Mouse (Mus musculus) left cerebral cortex, adult 9 months (tissue): ENCODE measurements around the gene Metap2.

Experiments
- DNase-seq, 2 experiments: peaks; one replicate each; pipeline ENCODE4 v3.0.0; 2022; ENCODE audit warnings: low spot score in 2 of 2

Gene Metap2

DNA sequence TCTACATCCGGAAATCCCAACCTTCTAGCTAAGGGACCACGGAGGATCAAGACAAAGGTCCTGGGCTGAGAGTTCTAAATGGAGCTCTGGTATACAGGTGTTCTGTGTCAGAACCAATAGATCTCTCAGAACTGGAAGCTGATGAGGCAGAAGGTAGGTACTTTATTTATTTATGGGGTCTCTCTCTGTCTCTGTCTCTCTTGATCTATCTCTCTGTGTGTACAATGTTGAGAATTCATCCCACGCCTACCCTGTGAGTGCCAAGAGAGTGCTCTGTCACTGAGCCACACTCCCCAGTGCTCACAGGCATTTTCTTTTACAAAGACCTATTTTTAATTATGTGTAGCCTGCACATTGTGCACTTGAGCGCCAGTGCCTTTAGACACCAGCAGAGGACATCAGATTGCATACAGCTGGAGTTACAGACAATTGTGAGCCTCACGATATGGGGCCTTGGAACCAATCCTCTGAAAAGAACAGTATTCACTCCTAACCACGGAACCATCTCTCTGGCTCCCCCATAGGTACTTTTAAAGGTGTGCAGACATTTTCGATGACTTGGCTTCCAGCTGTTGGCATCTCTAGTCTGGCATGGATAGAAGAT lies at the start of gene Metap2:
Metap2 (minus strand) TSS at position 51 of the 604 bp plus-strand sequence.
- DNase-seq: no peak

DNA sequence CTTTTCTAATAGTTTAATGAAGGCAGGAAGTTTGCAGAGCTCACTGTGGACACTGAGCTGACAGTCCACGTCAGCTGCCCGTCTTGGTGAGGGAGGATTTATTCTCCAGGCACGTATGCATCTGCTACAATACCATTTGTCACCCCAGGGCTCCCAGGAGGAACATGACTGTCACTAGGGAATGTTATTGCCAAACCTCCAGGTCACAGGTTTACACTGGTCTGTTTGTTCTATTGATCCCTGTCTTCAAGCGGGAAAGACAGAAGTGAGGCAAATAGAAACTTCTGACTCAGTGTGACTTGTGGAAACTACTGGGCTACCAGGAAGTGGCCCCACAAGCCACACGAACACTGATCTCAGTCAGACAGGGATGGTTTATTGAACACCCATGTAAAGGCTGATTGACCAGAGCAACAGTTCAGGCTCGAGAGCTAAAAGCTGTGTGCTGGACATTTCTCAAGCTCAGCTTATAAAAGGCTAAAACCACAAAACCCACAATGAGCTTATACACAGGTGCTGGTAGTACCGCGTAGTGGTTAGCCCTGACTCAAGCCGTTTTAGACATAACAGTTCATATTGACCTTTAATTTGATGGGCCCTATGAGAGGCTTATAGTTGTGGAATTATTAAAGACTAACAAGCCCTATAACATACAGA lies 49.1 kb upstream of the Metap2 start:
- no peak for DNase-seq

DNA sequence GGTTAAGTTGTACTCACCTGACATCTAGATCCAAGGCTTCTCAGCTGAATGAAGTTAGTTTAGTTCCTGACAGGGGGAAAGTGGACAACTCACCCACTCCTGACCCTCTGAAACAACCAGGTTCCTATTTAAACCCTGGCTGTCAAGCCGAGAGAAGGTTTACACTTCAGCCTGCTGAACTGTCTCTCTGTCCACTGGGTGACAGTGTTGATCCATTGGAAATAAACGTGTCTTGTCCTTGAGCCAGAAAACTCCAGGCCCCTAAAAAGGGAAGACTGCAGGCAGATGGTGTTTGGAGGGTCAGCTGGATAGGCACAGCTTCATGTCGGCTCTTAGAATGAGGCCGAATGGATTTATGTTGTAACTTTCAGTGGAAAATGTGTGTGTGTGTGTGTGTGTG lies 48.5 kb upstream of the Metap2 start:
- no peak for DNase-seq

DNA sequence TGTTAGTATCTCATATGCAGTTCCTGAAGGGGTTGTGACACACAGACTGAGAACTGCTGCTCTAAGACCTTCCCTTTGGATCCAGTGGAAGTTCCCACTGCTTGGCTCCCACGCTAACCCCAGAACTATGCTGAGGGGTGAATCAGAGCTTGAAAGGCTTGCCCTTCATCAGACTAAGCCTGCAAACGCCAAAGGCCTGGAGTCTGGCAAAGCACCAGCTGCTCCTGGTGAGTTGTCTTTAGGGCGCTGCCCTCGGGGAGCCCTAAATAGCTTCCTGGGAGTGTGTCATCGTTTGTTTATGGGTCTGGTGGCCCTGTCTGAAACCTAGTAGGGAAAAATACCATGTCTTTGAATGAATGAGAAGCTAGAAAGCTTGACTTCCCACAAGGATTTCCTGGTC lies 47.3 kb upstream of the Metap2 start:
- DNase-seq: no peak

DNA sequence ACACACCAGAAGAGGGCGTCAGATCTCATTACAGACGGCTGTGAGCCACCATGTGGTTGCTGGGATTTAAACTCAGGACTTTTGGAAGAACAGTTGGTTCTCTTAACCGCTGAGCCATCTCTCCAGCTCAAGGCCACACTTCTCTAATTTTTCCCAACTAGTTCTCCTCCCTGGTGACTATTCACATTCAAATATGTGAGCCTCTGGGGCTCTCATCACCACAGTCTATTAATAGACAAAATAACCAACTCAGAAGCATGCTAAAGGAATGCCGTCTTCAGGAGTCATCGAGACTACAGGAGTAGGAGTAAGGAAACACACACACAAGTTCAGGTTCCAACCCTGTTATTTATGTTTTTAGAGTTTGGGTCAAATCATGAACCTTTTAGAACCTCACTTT lies 43.4 kb upstream of the Metap2 start:
- DNase-seq: no peak

DNA sequence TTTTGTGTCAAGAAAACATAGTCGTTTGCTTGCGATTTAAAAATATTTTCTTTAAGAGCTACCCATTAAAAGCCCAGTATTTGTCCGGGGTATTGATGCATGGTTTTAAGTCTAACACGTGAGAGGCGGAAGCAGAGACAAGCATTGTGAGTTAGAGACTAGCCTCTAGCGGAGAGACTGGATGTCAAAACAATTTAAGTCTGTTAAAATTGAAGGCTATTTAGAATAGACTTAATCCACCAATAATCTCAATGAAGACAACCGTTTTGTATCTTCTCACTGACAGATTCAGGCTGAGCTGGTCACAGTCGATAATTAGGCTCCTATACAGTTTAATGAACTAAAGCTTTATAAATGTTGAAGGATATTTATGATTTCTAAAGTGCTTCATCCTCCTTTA lies 42.8 kb upstream of the Metap2 start:
- no peak for DNase-seq

DNA sequence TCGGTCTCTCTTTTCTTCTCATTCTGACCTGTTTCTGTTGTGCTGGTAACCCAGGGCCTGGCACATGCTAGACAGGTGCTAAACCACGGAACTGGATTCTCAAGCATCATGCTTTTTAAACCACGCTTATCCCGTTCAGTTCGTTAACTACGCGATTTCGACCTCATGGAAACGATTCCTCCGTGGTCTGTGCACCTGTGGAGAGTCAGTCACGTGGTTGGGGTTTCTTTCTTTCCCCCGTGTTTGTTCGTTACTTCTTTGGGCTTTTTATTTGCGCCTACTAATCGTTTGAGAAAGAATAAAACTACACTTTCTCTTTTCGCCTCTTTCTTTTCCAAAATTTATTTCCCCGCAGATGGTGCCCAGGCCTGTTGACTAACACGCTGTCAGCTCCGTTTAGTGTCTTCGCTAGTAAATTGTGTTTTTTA lies 42.0 kb upstream of the Metap2 start:
- no peak for DNase-seq

DNA sequence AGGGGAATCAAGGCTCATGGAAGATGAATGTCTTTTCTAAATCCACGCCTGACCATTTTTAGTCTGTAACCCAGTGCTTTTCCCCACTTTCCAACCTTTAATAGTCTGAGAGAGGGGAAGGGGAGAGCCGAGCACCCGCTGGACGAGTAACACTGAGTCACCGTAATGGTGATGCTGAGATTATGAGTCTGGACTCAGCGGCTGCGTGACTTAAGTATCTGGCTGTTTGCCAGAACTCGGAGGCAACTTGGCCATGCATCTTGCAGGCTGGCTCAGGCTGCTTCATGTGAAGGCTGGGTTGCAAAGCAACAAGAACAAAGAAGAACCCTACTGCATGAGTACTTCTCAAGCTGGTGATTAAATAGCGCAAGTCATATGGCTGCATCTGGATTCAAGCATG lies 37.1 kb upstream of the Metap2 start:
- peak in 1 of 2 experiments; percentile 10 for DNase-seq

DNA sequence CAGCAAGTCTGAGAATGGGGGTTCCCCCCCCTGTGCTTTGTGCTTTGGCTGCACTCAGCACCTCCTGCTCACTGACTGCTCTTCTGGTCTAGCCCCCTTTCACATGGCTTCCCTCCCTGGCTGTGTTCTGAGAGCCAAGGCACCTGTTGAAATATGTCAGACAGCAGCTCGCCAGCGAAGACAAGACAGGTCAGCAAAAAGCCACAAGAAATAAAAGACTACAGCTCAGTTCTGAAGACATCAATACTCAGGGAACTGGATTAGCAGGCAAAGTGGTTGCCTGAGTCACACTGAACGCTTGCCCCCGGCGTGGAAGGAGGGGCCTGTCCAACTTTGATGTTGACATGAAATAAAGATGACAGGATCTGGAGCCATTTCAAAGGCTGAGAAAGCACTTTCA lies 36.0 kb upstream of the Metap2 start:
- no peak for DNase-seq

DNA sequence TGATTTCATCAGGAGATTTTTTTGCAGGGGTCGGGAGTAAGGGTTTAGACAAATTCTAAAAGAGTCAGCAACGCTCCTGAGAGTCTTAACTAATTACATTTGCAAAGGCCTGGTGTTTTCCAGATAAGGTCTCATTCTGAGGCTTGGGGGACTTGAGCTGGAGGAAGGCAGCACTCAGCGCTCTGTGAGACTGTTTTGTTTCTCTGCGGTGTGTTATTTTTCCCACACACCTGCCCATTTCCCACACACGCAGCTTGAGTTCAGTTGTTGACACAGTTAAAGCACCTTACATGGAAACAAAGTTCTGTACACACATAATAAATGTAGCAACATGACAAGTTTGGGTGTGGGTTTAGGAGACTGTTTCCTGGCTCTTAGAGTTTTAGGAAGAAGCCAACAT lies 35.1 kb upstream of the Metap2 start:
- no peak for DNase-seq

DNA sequence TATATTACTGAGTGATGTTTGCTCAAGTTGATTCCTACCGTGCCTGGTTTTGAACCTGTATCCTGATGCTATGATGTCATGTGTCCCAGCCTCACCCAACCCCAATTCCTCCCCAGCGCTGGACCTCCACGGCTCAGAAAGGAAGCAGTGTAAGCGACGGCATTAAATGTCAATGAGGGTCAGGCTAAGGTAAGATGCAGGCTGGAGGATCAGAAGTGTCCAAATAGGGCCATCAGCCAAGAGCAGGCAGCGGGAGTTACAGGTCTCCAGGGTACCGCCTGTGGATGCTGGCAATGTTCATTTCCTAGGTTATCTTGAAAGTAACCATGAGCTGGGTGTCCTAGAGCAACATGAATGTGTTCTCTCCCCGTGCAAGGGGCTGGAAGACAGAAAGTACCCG lies 34.5 kb upstream of the Metap2 start:
- DNase-seq: no peak

DNA sequence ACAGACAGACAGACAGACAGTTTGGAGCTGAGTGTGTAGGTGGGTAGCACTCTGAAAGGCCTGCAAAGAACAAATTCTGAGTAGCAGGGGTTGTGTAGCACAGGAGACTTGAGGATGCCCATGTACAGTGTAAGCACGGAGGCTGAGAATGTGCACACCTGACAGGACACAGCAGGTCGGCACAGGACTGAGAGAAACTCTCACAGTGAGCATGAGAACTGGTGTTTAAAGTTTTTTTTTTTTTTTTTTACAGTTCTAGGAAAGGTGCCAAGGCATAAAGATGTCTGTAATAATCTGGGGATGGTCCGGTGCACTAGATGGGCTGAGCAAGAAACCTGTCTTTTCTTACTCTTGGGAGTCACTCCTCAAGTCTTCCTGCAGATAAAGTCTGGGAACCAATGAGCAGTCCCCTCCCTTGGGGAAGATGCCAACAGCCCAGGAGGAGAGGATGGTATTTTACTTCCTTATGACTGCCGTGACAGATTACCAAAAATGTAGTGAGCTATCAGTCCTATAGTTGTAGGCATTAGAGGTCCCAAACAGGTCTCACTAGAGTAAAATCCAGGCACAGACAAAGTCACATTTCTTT lies 33.4 kb upstream of the Metap2 start:
- DNase-seq: no peak

DNA sequence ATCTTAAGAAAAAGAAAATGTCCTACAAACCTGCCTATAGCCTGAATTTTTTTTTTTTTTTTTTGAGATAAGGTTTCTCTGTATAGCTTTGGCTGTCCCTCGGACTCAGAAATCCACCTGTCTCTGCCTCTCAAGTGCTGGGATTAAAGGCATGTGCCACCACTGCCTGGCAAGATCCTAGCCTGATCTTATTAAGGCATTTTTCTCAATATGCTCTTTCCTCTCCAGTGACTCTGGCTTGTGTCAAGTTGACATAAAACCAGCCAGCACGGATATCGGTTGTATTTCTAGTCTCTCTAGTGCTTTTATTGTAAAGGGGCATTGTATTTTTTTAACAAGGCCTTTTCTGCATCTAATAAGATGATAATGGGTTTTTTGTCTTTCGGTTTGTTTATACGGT lies 27.8 kb upstream of the Metap2 start:
- no peak for DNase-seq

DNA sequence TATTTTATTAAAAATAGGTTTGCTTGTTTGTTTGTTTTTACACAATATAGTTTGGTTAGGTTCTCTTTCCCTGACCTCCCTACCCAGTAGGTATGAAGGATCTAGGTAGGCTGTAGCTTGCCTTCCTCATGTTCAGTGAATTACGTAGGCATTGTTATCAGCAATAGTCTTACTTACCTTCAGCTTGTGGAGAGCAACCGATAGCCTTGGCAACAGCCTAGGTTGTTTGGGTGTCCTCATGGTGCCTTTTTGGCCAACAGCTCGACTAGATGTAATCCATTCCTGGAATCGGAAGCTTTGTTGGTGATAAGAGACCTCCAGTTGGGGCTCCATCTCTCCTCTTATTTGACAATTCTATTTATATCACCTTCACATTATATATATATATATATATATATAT lies 24.3 kb upstream of the Metap2 start:
- no peak for DNase-seq

DNA sequence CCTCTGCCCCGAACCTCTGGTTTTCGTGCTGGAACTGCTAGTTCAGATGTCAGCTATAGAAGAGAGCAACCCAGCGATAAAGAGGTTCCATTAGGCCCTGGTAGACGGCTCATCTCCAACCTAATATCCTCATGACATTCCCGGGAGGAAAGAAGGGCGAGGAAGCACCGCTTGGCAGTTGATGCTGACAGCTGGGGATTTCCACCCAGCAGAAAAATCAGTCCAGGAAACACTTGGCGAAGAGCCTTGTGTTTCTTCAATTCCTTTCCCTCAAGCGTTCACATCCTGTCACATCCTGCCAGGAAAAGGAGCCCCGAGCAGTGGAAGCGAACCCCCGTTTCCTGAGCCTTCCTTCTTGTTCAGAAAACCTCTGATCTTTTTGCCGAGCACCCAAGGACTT lies 22.3 kb upstream of the Metap2 start:
- no peak for DNase-seq

DNA sequence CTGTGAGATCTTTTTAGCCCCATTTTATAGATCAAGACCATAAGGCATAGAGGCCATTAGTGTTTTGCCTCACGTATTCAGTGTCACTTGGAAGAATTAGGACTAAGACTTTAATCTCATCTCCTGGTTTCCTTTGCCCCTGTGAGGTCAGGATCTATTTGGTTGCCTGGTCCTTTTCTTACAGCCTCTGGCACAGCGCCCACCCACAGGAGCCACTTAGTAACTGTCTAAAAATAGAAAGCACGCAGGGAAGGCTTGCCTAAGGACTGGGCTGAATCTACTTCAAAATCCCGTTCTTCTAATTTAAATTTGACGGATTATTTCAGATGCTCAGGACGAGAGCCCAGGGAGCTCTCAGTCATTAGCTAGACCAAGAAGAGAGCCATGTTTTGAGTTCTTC lies 21.8 kb upstream of the Metap2 start:
- DNase-seq: no peak

DNA sequence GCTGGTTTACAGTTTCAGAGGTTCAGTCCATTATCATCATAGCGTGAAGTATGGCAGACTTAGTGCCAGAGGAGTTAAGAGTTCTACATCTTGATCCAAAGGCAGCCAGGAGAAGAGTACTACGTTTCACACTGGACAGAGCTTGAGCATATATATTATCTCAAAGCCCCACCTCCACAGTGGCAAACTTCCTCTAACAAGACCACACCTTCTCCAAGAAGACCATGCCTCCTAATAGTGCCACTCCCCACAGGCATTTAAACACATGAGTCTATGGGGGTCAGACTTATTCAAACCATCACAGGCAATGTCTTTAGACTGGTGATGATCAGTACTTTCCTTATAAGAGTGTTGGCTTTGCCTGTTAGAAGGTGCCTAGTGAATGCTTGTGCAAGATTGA lies 21.2 kb upstream of the Metap2 start:
- no peak for DNase-seq

DNA sequence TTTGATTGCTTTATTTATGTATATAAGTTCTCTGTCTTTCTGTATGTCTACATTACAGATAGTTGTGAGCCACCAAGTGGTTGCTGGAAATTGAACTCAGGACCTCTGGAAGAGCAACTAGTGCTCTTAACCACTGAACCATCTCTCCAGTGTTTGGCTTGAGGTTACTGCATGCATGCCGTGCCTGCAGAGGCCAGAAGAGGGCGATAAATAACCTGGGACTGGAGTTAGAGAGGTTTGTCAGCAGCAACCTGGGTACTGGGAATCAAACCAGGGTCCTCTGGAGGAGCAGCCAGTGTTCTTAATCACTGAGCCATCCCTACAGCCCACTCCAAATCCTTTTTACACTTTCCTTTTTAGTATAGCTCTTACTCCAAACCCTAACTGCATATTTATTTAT lies 19.9 kb upstream of the Metap2 start:
- no peak for DNase-seq

DNA sequence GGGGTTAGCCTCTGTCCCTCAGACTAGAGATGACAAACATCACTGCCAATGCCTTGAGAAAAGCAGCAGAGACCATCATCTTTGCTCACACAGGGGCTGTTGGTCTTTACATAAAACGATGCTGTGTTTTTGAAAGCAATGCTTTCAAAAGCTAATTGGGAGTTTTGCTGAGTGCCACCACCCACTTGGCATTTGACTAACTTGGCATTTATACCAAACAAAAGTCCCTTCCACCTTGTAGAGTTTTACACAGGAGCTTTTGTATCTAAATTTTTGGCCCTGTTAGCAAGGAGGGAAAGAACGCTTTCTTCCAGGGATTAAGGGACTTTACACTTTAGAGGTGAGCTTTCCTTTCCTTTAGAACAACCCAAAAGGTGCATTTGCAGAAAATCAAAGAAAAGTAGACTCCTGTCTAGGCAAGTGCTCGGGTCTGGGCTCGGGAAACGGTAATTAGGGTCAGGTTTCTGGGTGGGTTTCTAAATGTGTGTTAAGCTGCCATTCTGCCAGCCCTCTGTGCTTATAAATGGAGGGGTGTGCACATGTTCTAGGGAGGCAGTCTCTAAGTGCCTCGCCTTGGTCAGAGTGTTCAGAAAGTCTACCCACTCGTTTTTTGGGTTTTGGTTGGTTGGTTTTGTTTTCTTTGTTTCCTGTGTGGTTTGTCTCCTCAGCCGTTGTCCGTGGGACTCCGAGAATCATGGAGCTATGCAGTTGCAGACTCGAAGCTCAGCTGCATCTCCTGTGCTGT lies 18.8 kb upstream of the Metap2 start:
- DNase-seq: no peak

DNA sequence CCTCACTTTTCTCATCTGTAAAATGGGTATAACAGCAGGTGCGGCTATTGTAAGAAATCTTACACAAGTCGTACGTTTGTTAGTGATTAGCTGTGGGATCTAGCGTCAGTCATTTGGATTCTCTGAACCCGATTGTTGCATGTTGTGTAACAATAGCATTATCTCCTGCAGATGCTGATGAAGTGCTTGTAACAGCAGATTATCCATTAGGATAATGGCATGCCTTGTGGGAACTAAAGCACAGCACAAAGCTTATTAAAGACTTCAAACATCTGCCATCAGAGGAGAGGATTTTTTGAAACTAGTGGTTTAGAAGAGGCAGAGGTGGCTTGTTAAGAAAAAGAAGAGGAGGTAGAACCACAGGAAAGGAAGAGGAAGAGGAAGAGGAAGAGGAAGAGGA lies 16.6 kb upstream of the Metap2 start:
- no peak for DNase-seq

DNA sequence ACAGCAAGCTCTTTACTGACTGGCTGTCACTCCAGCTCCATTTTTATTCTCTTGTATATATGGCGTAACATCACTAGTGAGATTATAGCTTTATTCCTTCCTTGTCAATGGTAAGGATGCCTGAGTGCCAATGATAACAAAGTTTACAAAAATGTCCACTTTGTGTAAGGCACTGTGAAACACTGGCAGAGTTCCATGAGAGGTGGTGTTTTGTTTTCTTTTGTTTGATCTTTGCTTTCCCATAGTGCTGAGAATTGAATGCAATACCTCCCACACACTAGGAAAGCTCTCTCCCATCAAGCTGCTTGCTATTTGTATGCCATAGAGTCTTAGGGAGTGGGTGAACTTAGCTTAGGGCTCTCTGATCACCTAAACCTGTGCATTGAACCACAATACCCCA lies 16.0 kb upstream of the Metap2 start:
- no peak for DNase-seq

DNA sequence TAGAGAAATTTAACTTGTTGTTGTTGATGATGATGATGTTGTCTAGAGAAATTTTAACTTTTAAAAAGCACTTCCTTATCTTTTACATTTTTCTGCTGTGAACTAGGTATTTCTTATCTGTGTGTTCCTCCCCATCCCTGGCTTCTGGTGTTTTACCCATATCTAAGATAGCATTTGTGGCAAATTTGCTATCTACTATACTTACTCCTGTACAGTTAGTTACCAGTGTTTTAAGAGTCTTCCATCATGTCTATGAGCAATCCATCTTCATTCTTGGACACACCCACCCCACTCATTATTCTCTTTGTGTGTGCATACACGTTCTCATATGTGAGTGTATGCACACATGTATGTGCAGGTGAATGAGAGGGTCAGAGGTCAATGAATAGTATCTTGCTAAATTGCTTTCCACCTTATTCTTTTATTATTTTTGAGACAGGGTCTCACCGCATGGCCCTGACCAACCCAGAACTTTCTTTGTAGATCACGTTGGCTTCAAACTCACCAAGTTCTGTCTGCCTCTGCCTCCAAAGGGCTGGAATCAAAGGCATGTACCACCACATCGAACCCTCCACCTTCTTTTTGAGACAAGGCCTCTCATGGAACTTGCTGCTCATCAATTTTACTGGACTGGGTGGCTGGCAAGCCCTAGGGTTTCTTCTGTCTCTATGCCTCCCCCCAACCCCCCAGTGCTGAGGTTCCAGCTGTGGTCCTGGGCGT lies 15.4 kb upstream of the Metap2 start:
- no peak for DNase-seq
